Mouse (Mus musculus) gonadal fat pad, adult 2 months (tissue): ENCODE results near the gene Sec61a1. TPM values are rescaled to one million over a fixed set of nuclear protein-coding genes. Genes with fewer than 3 reads are reported as not detected.

Experiments used
- polyA plus RNA-seq: library from polyadenylated mRNA; depleted of rRNA; stranded (reverse); fragments of >200 nt; gene quantifications from 2 replicates; pipeline ENCODE4 v1.2.3, GENCODE M21; 2012; rRNA removed

The Sec61a1 gene
- polyA plus RNA-seq, 1 experiment: 344 TPM

Other genes with a start within 250 kb of the Sec61a1 start
- 17.7 and 18.6 TPM in 2 replicates for gene Eefsec, start 72.4 kb downstream of the Sec61a1 start, polyA plus RNA-seq
- 21.2 and 23.3 TPM in 2 replicates for gene Ruvbl1, start 53.5 kb downstream of the Sec61a1 start, polyA plus RNA-seq
- gene Kbtbd12, start 119.0 kb upstream of the Sec61a1 start, polyA plus RNA-seq: 0.60 and 1.0 TPM in 2 replicates
- gene Mgll, start 205.5 kb upstream of the Sec61a1 start, polyA plus RNA-seq: 571 and 840 TPM in 2 replicates